Mouse (Mus musculus) embryonic facial prominence, embryonic 11.5 days (tissue): ENCODE results near the gene Ssh3. TPM values are rescaled to one million over a fixed set of nuclear protein-coding genes. Genes with fewer than 3 reads are reported as not detected.
"Not testable (repeated sequence)": the region's sequence is repeated elsewhere in the genome, so short reads cannot be mapped to it uniquely, and the experiment has no call there.

Source experiments
- ATAC-seq: fragments of 200-750 bp; cut with Nextera tagmentation; replicated peaks from 2 replicates; pipeline ENCODE4 v1.8.0; 2017; ENCODE audit warnings: low read depth; ENCODE audit not compliant: insufficient number of reproducible peaks, low FRiP score, low TSS enrichment
- DNase-seq: peaks from one replicate; pipeline ENCODE4 v3.0.0-alpha.2; 2015; ENCODE audit warnings: low spot score
- H3K27ac ChIP-seq: fragments of 300-500 bp; sonication (generic); replicated peaks from 2 replicates; pipeline ENCODE4 v1.5.1; 2014; ENCODE audit warnings: mild to moderate bottlenecking, low read depth, low read length, control low read depth
- H3K27me3 ChIP-seq: fragments of 300-500 bp; sonication (generic); 2 replicates; pipeline ENCODE4 v1.6.1; 2014; ENCODE audit warnings: mild to moderate bottlenecking, low read length, moderate library complexity, mixed read lengths; ENCODE audit not compliant: control insufficient read depth, insufficient read depth
- H3K36me3 ChIP-seq: fragments of 300-500 bp; sonication (generic); replicated peaks from 2 replicates; pipeline ENCODE4 v1.6.1; 2014; ENCODE audit warnings: low read depth, mild to moderate bottlenecking, low read length, moderate library complexity, mixed read lengths; ENCODE audit not compliant: control insufficient read depth, insufficient read depth
- H3K4me1 ChIP-seq: fragments of 300-500 bp; sonication (generic); 2 replicates; pipeline ENCODE4 v1.6.1; 2014; ENCODE audit warnings: low read length, mixed read lengths; ENCODE audit not compliant: control insufficient read depth, insufficient read depth
- H3K4me2 ChIP-seq: fragments of 300-500 bp; sonication (generic); 2 replicates; pipeline ENCODE4 v1.6.1; 2014; ENCODE audit warnings: low read depth, mild to moderate bottlenecking, control low read depth, low read length, moderate library complexity
- H3K4me3 ChIP-seq: fragments of 300-500 bp; sonication (generic); 2 replicates; pipeline ENCODE4 v1.5.1; 2014; ENCODE audit warnings: low read depth, low read length, control low read depth
- H3K9ac ChIP-seq: fragments of 300-500 bp; sonication (generic); replicated peaks from 2 replicates; pipeline ENCODE4 v1.6.1; 2014; ENCODE audit warnings: mild to moderate bottlenecking, control low read depth, low read length
- H3K9me3 ChIP-seq: fragments of 300-500 bp; sonication (generic); replicated peaks from 2 replicates; pipeline ENCODE4 v1.6.1; 2016; ENCODE audit warnings: mild to moderate bottlenecking, low read length, inconsistent platforms, mixed read lengths; ENCODE audit not compliant: control insufficient read depth
- WGBS: fragments of 180-500 bp; shearing (Covaris S2); extraction: QIAGEN DNeasy Blood & Tissue Kit; methylation state at CpG from one replicate; pipeline ENCODE4 v1.1.7; 2014; 5-methylcytosine and 5-hydroxymethylcytosine counted together
- polyA plus RNA-seq: library from polyadenylated mRNA; unstranded; fragments of >200 nt; fragmentation: Nextera tagmentation; extraction: Ambion mirVana; gene quantifications from 2 replicates; pipeline ENCODE4 v1.2.1, GENCODE M21; 2014

Ssh3 gene
- polyA plus RNA-seq, 1 experiment from 2014 or later = 2.7 TPM

- DNase-seq = no peak
- H3K4me3 ChIP-seq = no peak overlapping the region
- peaks cover 2% of the 10 kb centered on the region; the same call in 1 of the 2 replicates for H3K4me1 ChIP-seq
- H3K36me3 ChIP-seq = no peaks in the 10 kb centered on the region
- no peak for ATAC-seq
- H3K27me3 ChIP-seq = no peaks in the 10 kb centered on the region
- H3K9ac ChIP-seq = no peak overlapping the region
- no peaks in the 10 kb centered on the region for H3K9me3 ChIP-seq
- WGBS = 86% methylated on average over 7 of the region's 7 CpGs
- no peak overlapping the region for H3K4me2 ChIP-seq
- H3K27ac ChIP-seq = no peak overlapping the region
Observed at GRCm38 (mm10) chr19:4254230-4254629, 14.8 kb downstream of the Ssh3 start.

- ATAC-seq, H3K4me3 ChIP-seq, H3K9me3 ChIP-seq, H3K9ac ChIP-seq, H3K27me3 ChIP-seq, DNase-seq, H3K4me2 ChIP-seq, H3K4me1 ChIP-seq, H3K27ac ChIP-seq, H3K36me3 ChIP-seq: not testable (repeated sequence)
- WGBS = 72% methylated on average over 1 of the region's 1 CpGs
Observed at GRCm38 (mm10) chr19:4248683-4249082, 20.3 kb downstream of the Ssh3 start.

- Histone ChIP-seq H3K4me2 (no peak overlapping the region), H3K27me3 (no peaks in the 10 kb centered on the region), H3K9ac (no peak overlapping the region), H3K4me1 (no peaks in the 10 kb centered on the region), H3K4me3 (no peak overlapping the region), H3K27ac (no peak overlapping the region), H3K9me3 (no peaks in the 10 kb centered on the region), H3K36me3 (no peaks in the 10 kb centered on the region; the same call in 1 of the 2 replicates)
- DNase-seq (peak; percentile 36), ATAC-seq (no peak)
- WGBS = 55% methylated on average over 1 of the region's 1 CpGs
Observed at GRCm38 (mm10) chr19:4247010-4247409, 22.0 kb downstream of the Ssh3 start.

GRCm38 (mm10) chr19:4244775-4245174 lies 24.2 kb downstream of the Ssh3 start:
- Histone ChIP-seq H3K9ac (no peak overlapping the region), H3K4me1 (no peaks in the 10 kb centered on the region), H3K27me3 (no peaks in the 10 kb centered on the region), H3K36me3 (no peaks in the 10 kb centered on the region; the same call in 1 of the 2 replicates), H3K4me3 (no peak overlapping the region), H3K9me3 (no peaks in the 10 kb centered on the region), H3K4me2 (no peak overlapping the region), H3K27ac (no peak overlapping the region)
- WGBS = 83% methylated on average over 6 of the region's 6 CpGs
- ATAC-seq (no peak), DNase-seq (no peak)

- H3K36me3 ChIP-seq = no peaks in the 10 kb centered on the region
- ATAC-seq (no peak), DNase-seq (no peak)
- no peaks in the 10 kb centered on the region for H3K4me1 ChIP-seq
- H3K27ac ChIP-seq = no peak overlapping the region
- H3K9ac ChIP-seq = no peak overlapping the region
- no peaks in the 10 kb centered on the region for H3K9me3 ChIP-seq
- no peak overlapping the region for H3K4me3 ChIP-seq
- WGBS = 69% methylated on average over 3 of the region's 3 CpGs
- no peak overlapping the region for H3K4me2 ChIP-seq
- H3K27me3 ChIP-seq = no peaks in the 10 kb centered on the region
Observed at GRCm38 (mm10) chr19:4242416-4242815, 26.6 kb downstream of the Ssh3 start.

- 46% methylated on average over 8 of the region's 8 CpGs for WGBS
- no peaks in the 10 kb centered on the region for H3K4me1 ChIP-seq
- no peaks in the 10 kb centered on the region for H3K27me3 ChIP-seq
Observed at GRCm38 (mm10) chr19:4240247-4240668, 28.7 kb downstream of the Ssh3 start.

GRCm38 (mm10) chr19:4234548-4234947 lies 34.4 kb downstream of the Ssh3 start:
- 77% methylated on average over 4 of the region's 4 CpGs for WGBS
- Histone ChIP-seq H3K27ac (no peak overlapping the region), H3K36me3 (no peaks in the 10 kb centered on the region), H3K9me3 (no peaks in the 10 kb centered on the region), H3K4me2 (no peak overlapping the region), H3K27me3 (no peaks in the 10 kb centered on the region), H3K9ac (no peak overlapping the region), H3K4me3 (no peak overlapping the region), H3K4me1 (no peaks in the 10 kb centered on the region)
- ATAC-seq (no peak), DNase-seq (no peak)

More at GRCm38 (mm10) chr19:4240247-4240668, 28.7 kb downstream of the Ssh3 start:
- no peak overlapping the region for H3K27ac ChIP-seq
- no peaks in the 10 kb centered on the region for H3K9me3 ChIP-seq
- H3K36me3 ChIP-seq = no peaks in the 10 kb centered on the region
- H3K4me3 ChIP-seq = no peak overlapping the region
- no peak overlapping the region for H3K4me2 ChIP-seq
- DNase-seq (no peak), ATAC-seq (no peak)
- no peak overlapping the region for H3K9ac ChIP-seq

- H3K4me2 ChIP-seq = no peak overlapping the region
- H3K27me3 ChIP-seq = 0 out of 2 replicates have a peak, but pooled peaks cover 2% of the 10 kb centered on the region
- H3K9me3 ChIP-seq = no peaks in the 10 kb centered on the region
- no peak overlapping the region for H3K27ac ChIP-seq
- H3K4me1 ChIP-seq = no peaks in the 10 kb centered on the region
- H3K4me3 ChIP-seq = no peak overlapping the region
- H3K36me3 ChIP-seq = no peaks in the 10 kb centered on the region
- 80% methylated on average over 7 of the region's 7 CpGs for WGBS
- H3K9ac ChIP-seq = no peak overlapping the region
- ATAC-seq (no peak), DNase-seq (no peak)
Observed at GRCm38 (mm10) chr19:4232651-4233050, 36.3 kb downstream of the Ssh3 start.
